Mouse (Mus musculus) lung, postnatal 0 days (tissue): ENCODE measurements at regions not wholly inside any gene's neighbourhood (a gene's known extent, or its start where the extent isn't known, plus 50 kb on each side); places are given as distances from the start of the nearest gene placed in this dataset.

Experiments used
- ATAC-seq: fragments of 200-750 bp; cut with Nextera tagmentation; 2 replicates; pipeline ENCODE4 v1.8.0; 2017; ENCODE audit warnings: moderate library complexity
- DNase-seq: peaks from one replicate; pipeline ENCODE4 v3.0.0-alpha.2; 2016; ENCODE audit warnings: low spot score
- H3K27ac ChIP-seq: fragments of 300-500 bp; sonication (generic); 2 replicates; pipeline ENCODE4 v1.5.1; 2014; ENCODE audit warnings: antibody characterized with exemption, mild to moderate bottlenecking, low read length, mixed read lengths
- H3K27me3 ChIP-seq: fragments of 300-500 bp; sonication (generic); replicated peaks from 2 replicates; pipeline ENCODE4 v1.6.1; 2014; ENCODE audit warnings: low read length, mixed read lengths; ENCODE audit not compliant: insufficient read depth
- H3K36me3 ChIP-seq: fragments of 300-500 bp; sonication (generic); 2 replicates; pipeline ENCODE4 v1.6.1; 2014; ENCODE audit warnings: low read length, mixed read lengths; ENCODE audit not compliant: insufficient read depth
- H3K4me1 ChIP-seq: fragments of 300-500 bp; sonication (generic); 2 replicates; pipeline ENCODE4 v1.6.1; 2014; ENCODE audit warnings: antibody characterized with exemption, low read depth, low read length, mixed read lengths; ENCODE audit not compliant: insufficient read depth
- H3K4me2 ChIP-seq: fragments of 300-500 bp; sonication (generic); replicated peaks from 2 replicates; pipeline ENCODE4 v1.6.1; 2014; ENCODE audit warnings: low read depth, mild to moderate bottlenecking, low read length, moderate library complexity, mixed read lengths
- H3K4me3 ChIP-seq: fragments of 300-500 bp; sonication (generic); 2 replicates; pipeline ENCODE4 v1.5.1; 2014; ENCODE audit warnings: low read depth, low read length
- H3K9ac ChIP-seq: fragments of 300-500 bp; sonication (generic); replicated peaks from 2 replicates; pipeline ENCODE4 v1.6.1; 2014; ENCODE audit warnings: low read depth, mild to moderate bottlenecking
- H3K9me3 ChIP-seq: fragments of 300-500 bp; sonication (generic); 2 replicates; pipeline ENCODE4 v1.6.1; 2016; ENCODE audit warnings: low read length, mixed read lengths
- CTCF ChIP-seq: IDR thresholded peaks from 2 replicates; pipeline ENCODE4 v1.5.1; 2016; ENCODE audit warnings: antibody characterized with exemption, mild to moderate bottlenecking
- EP300 ChIP-seq: IDR thresholded peaks from 2 replicates; pipeline ENCODE4 v1.6.1; 2016; ENCODE audit warnings: antibody characterized with exemption, mild to moderate bottlenecking, control low read depth
- WGBS: fragments of 180-500 bp; shearing (Covaris S2); extraction: QIAGEN DNeasy Blood & Tissue Kit; methylation state at CpG from one replicate; pipeline ENCODE4 v1.1.7; 2014; 5-methylcytosine and 5-hydroxymethylcytosine counted together

DNA sequence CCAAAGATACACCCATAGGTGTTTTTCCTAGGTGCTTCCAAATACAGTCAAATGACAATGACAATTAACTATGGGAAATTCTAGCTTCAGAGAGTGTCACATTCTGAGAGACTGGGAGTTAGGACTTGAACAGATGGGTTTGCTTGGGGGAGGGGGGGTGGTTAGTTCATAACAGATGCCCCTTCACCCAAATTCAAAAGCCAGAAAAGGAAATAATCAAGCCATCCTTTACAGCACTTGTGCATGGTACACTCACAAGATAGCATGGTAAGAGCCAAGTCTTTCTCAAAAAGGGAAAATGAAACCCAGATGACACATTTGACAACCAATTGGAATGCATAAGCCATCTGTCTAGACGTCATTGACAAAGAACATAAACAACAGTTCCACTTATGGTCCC is 135.4 kb upstream of the Fn1 start:
- H3K4me3 ChIP-seq, result no peak overlapping the region

GRCm38 (mm10) chr1:71784880-71785279 is 131.9 kb upstream of the Fn1 start:
- H3K27me3 ChIP-seq, result no peaks in the 10 kb centered on the region
- no peak for ATAC-seq
- no peak overlapping the region for H3K4me2 ChIP-seq
- 78% methylated on average over 2 of the region's 2 CpGs for WGBS
- H3K27ac ChIP-seq, result no peak overlapping the region
- no peaks in the 10 kb centered on the region for H3K36me3 ChIP-seq
- TF ChIP-seq EP300, result no peak
- no peak for TF ChIP-seq CTCF
- no peak for DNase-seq
- no peaks in the 10 kb centered on the region for H3K9me3 ChIP-seq
- H3K9ac ChIP-seq, result no peak overlapping the region
- no peaks in the 10 kb centered on the region for H3K4me1 ChIP-seq
- no peak overlapping the region for H3K4me3 ChIP-seq

More for the DNA sequence above, 135.4 kb upstream of the Fn1 start:
- no peak overlapping the region for H3K9ac ChIP-seq
- H3K4me2 ChIP-seq, result no peak overlapping the region
- no peaks in the 10 kb centered on the region for H3K27me3 ChIP-seq
- no peak for DNase-seq
- H3K9me3 ChIP-seq, result no peaks in the 10 kb centered on the region
- H3K4me1 ChIP-seq, result no peaks in the 10 kb centered on the region
- H3K27ac ChIP-seq, result no peak overlapping the region
- TF ChIP-seq CTCF, result no peak
- no peak for TF ChIP-seq EP300
- no peaks in the 10 kb centered on the region for H3K36me3 ChIP-seq
- no peak for ATAC-seq
- WGBS, result 42% methylated on average over 1 of the region's 1 CpGs

DNA sequence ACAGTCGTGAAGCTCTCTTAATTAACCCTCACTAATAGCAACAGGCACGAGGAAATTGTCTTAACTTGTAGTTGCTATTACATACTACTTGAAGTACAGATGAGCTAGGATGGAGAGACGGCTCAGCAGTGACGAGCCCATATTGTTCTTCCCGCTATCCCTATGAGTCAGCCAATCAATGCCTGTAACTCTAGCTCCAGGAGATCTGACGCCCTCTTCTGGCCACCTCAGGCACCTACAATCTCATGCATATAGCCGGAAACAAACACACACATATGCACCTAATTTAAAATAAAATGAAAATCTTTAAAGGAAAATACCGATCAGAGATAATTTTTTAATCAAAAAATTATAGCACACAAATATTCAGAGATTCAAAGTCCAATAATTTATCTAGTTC is 125.3 kb upstream of the Fn1 start:
- DNase-seq (no peak), ATAC-seq (no peak)
- Histone ChIP-seq H3K9me3 (no peaks in the 10 kb centered on the region), H3K27ac (no peak overlapping the region), H3K27me3 (no peaks in the 10 kb centered on the region), H3K4me1 (no peaks in the 10 kb centered on the region), H3K36me3 (no peaks in the 10 kb centered on the region), H3K9ac (no peak overlapping the region), H3K4me3 (no peak overlapping the region), H3K4me2 (no peak overlapping the region)
- 91% methylated on average over 8 of the region's 8 CpGs for WGBS
- no peak for TF ChIP-seq EP300
- no peak for TF ChIP-seq CTCF

DNA sequence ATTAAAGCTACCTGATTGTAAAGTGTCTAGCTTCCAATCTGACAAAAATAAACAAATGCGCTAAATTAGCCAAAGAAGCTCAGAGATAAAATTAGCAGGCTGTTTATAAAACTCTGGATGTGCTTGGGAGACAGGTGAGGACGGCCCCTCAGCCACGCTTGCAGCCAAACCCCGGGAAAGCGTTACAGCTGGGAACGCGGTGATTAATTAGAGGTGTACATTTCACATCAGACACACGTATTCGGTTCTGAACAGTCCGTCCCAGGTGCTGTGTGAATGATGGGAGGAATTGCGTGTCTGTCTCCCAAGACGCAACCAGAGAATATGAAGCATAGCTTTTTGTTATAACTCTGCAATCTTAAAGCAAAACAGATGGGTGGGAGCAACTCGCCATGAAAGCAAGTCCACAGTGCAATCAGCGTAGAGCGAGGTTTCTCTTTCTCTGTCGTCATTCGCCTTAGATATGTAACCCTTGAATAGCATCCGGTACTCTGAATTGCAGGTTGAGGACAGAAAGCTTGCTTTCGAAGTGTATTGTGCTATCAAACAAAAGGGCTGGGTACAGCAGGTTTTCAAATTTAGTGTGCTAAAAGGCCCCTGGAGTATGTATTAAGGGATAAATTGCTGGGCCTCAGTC is 123.0 kb upstream of the Fn1 start:
- no peak for DNase-seq
- Histone ChIP-seq H3K36me3 (no peaks in the 10 kb centered on the region), H3K4me1 (no peaks in the 10 kb centered on the region), H3K27me3 (no peaks in the 10 kb centered on the region), H3K9ac (no peak overlapping the region), H3K4me3 (0 out of 2 replicates have a peak overlapping the region, but pooled peaks have one; percentile 6), H3K27ac (no peak overlapping the region), H3K4me2 (peak overlapping the region; percentile 46), H3K9me3 (no peaks in the 10 kb centered on the region)
- TF ChIP-seq EP300 (no peak), CTCF (no peak)
- no peak for ATAC-seq
- WGBS, result 55% methylated on average over 19 of the region's 19 CpGs

DNA sequence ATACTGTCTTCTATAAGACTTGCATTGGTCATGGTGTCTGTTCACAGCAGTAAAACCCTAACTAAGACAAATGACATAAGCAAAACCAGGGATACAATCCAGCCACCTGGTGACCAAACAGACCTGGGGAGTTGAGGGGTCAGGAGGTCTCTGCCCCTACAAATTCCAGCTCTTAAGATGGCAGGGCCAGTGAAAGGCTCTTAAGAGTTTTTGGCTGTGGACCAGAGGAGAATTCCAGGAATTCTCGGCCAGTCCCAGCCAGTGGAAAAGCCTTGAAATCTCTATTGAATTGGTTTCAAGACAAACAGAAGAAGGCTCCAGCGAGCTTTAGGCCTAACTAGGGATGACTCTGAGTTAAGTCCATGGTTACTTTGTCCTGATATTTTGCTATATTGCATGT is 119.5 kb upstream of the Fn1 start:
- whole genome bisulfite sequencing, result 26% methylated on average over 2 of the region's 2 CpGs
- TF ChIP-seq CTCF (no peak), EP300 (no peak)
- ATAC-seq, result no peak
- H3K9ac ChIP-seq, result no peak overlapping the region
- no peak overlapping the region for H3K27ac ChIP-seq
- H3K36me3 ChIP-seq, result no peaks in the 10 kb centered on the region
- DNase-seq, result no peak
- no peak overlapping the region for H3K4me2 ChIP-seq
- H3K4me3 ChIP-seq, result no peak overlapping the region
- H3K27me3 ChIP-seq, result no peaks in the 10 kb centered on the region
- H3K9me3 ChIP-seq, result no peaks in the 10 kb centered on the region
- H3K4me1 ChIP-seq, result no peaks in the 10 kb centered on the region

DNA sequence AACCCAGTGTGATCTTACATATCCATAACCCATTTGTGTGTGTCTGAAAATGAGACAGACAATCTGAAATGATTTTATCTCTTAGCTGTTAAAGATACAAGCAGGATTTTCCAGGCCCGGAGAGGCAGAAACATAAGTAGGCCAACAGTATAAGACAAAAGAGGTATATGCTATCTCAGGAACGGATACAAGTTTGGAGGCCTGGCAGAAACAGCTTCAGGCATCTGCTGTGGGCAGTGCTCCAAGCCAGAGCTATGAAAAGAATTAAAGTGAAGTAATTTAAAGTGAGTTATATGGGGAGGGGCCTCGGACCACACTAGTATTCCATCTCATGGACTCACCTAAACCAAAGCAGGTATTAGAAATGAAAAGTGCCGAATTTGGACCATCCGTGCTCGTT is 118.8 kb upstream of the Fn1 start:
- no peak overlapping the region for H3K4me3 ChIP-seq
- H3K4me2 ChIP-seq, result no peak overlapping the region
- TF ChIP-seq EP300 (no peak), CTCF (no peak)
- H3K36me3 ChIP-seq, result no peaks in the 10 kb centered on the region
- H3K27me3 ChIP-seq, result no peaks in the 10 kb centered on the region
- no peaks in the 10 kb centered on the region for H3K4me1 ChIP-seq
- H3K27ac ChIP-seq, result no peak overlapping the region
- ATAC-seq (no peak), DNase-seq (no peak)
- H3K9ac ChIP-seq, result no peak overlapping the region
- H3K9me3 ChIP-seq, result no peaks in the 10 kb centered on the region
- 79% methylated on average over 6 of the region's 6 CpGs for WGBS

DNA sequence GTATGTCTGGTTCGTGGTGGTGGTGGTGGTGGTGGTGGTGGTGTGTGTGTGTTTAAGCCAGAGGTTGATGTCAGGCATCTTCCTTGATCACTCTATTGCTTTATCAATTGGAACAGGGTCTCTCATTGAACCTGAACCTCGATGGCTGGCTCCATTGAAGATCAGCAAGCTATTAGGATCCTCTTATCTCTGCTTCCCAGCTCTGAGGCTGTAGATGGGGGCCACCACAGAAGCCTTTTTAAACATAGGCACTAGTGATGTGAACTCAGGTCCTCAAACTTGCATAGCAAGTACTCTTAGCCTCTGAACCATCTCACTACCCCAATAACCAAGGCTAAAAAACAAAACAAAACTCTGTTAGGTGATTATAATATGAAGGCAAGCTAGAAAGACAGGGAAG is 116.6 kb upstream of the Fn1 start:
- TF ChIP-seq EP300 (no peak), CTCF (no peak)
- no peaks in the 10 kb centered on the region for H3K4me1 ChIP-seq
- WGBS, result 53% methylated on average over 2 of the region's 2 CpGs
- ATAC-seq (no peak), DNase-seq (no peak)
- no peaks in the 10 kb centered on the region for H3K36me3 ChIP-seq
- H3K9me3 ChIP-seq, result no peaks in the 10 kb centered on the region
- no peaks in the 10 kb centered on the region for H3K27me3 ChIP-seq
- H3K27ac ChIP-seq, result no peak overlapping the region
- no peak overlapping the region for H3K4me3 ChIP-seq
- no peak overlapping the region for H3K4me2 ChIP-seq
- H3K9ac ChIP-seq, result no peak overlapping the region
